Mouse (Mus musculus) heart, embryonic 12.5 days (tissue): ENCODE measurements around the gene Prkar1b. TPM values are rescaled to one million over a fixed set of nuclear protein-coding genes. Genes with fewer than 3 reads are reported as not detected.

Experiments used
- ATAC-seq: fragments of 200-750 bp; cut with Nextera tagmentation; 2 replicates; pipeline ENCODE4 v1.8.0; 2017; ENCODE audit warnings: moderate TSS enrichment, moderate library complexity; ENCODE audit not compliant: insufficient number of reproducible peaks, low FRiP score
- H3K27ac ChIP-seq: fragments of 300-500 bp; sonication (generic); 2 replicates; pipeline ENCODE4 v1.5.1; 2016; ENCODE audit warnings: mild to moderate bottlenecking, moderate library complexity; ENCODE audit not compliant: poor library complexity, severe bottlenecking
- H3K27me3 ChIP-seq: fragments of 300-500 bp; sonication (generic); replicated peaks from 2 replicates; pipeline ENCODE4 v1.6.1; 2016; ENCODE audit warnings: mild to moderate bottlenecking, moderate library complexity
- H3K36me3 ChIP-seq: fragments of 300-500 bp; sonication (generic); 2 replicates; pipeline ENCODE4 v1.6.1; 2016; ENCODE audit warnings: mild to moderate bottlenecking, moderate library complexity
- H3K4me1 ChIP-seq: fragments of 300-500 bp; sonication (generic); replicated peaks from 2 replicates; pipeline ENCODE4 v1.6.1; 2016; ENCODE audit warnings: mild to moderate bottlenecking
- H3K4me2 ChIP-seq: fragments of 300-500 bp; sonication (generic); 2 replicates; pipeline ENCODE4 v1.6.1; 2016; ENCODE audit warnings: mild to moderate bottlenecking, moderate library complexity
- H3K4me3 ChIP-seq: fragments of 300-500 bp; sonication (generic); 2 replicates; pipeline ENCODE4 v1.5.1; 2016; ENCODE audit warnings: mild to moderate bottlenecking
- H3K9ac ChIP-seq: fragments of 300-500 bp; sonication (generic); 2 replicates; pipeline ENCODE4 v1.6.1; 2016; ENCODE audit warnings: mild to moderate bottlenecking, moderate library complexity
- H3K9me3 ChIP-seq: fragments of 300-500 bp; sonication (generic); replicated peaks from 2 replicates; pipeline ENCODE4 v1.6.1; 2016; ENCODE audit warnings: mild to moderate bottlenecking, moderate library complexity
- WGBS: fragments of 180-500 bp; shearing (Covaris S2); methylation state at CpG from one replicate; pipeline ENCODE4 v1.1.7; 2016; 5-methylcytosine and 5-hydroxymethylcytosine counted together
- polyA plus RNA-seq: library from polyadenylated mRNA; unstranded; fragments of >200 nt; fragmentation: Nextera tagmentation; extraction: Ambion mirVana; gene quantifications from 2 replicates; pipeline ENCODE4 v1.2.1, GENCODE M21; 2016

Prkar1b gene
- polyA plus RNA-seq, 1 experiment from 2014 or later: 10.4 TPM

DNA sequence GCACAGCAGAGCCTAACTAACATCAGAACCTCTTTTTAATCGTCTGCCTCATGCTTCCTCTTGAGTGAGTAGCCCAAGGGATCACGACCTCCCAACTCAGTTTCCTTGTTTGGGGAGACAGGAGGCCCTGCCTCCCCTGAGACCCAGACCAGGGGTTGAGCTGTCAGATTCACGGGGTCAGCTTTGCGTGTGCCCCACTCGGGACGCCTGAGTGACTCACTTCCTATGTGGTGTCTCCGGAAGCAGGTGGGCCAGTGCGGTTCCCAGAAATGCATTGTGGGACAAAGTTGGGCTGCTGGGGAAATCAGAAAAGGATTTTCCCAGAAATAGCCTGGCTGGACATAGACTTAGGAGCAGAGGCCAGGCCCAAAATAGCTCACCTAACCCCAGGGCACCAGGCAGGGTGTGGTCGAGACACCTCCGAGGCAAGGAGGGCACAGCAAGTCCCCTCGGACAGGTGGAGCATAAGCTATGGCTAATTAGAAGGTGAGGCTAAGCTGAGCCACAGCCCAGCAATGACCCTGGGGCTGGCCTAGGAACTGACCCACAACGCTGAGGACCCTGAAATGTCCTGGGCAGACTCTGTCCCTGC is 89.2 kb downstream of the Prkar1b start:
- H3K36me3 ChIP-seq: no peaks in the 10 kb centered on the region
- H3K27me3 ChIP-seq: no peaks in the 10 kb centered on the region
- no peaks in the 10 kb centered on the region for H3K9me3 ChIP-seq
- H3K4me3 ChIP-seq: no peak overlapping the region
- peaks cover 17% of the 10 kb centered on the region for H3K4me1 ChIP-seq
- H3K9ac ChIP-seq: no peak overlapping the region
- H3K27ac ChIP-seq: no peak overlapping the region
- WGBS: 63% methylated on average over 12 of the region's 12 CpGs
- H3K4me2 ChIP-seq: no peak overlapping the region
- ATAC-seq: no peak

DNA sequence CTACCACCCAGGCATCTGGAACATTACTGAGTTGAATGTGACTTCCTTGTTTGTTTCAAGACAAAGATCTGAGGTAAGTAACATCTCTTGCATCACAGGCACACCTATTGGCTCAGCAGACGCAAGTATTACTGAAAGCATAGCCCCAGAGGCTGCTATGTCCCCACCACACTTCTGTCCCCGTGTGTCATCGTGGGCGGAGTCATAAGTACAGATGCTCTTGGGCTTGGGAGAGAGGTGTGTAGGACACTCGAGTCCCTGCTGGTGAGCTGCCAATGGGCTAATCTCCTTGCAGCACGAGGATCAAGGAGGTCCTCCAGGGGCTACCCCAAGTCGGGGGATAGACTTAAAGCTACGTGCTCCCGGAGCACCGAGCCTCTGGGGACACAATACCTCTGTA is 96.6 kb downstream of the Prkar1b start:
- 75% methylated on average over 10 of the region's 10 CpGs for WGBS
- Histone ChIP-seq H3K4me3 (no peak overlapping the region), H3K27ac (no peak overlapping the region)

DNA sequence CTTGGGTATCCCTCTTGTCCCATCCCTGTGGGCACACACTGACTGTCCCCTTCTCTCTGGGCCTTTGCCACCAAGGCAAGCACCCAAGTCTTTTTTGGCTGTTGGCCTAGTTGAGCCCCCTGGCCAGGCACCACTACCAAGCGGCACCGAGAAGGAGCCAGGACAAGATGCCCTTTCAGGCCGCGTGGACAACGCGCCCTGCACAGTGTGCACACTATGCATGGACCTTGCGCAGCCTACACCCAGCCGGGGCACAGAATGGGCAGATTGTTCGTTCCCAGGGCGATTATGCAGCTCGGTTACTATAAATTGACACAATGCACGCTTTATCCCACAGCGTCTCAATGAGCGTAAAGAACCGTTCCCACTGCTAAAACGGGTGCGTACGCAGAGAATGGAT is 98.5 kb downstream of the Prkar1b start:
- no peaks in the 10 kb centered on the region for H3K36me3 ChIP-seq
- no peaks in the 10 kb centered on the region for H3K27me3 ChIP-seq
- 92% methylated on average over 18 of the region's 18 CpGs for WGBS
- no peak overlapping the region for H3K4me3 ChIP-seq
- ATAC-seq: no peak
- H3K27ac ChIP-seq: no peak overlapping the region
- H3K9me3 ChIP-seq: no peaks in the 10 kb centered on the region
- H3K9ac ChIP-seq: no peak overlapping the region
- peaks cover 8% of the 10 kb centered on the region for H3K4me1 ChIP-seq
- H3K4me2 ChIP-seq: no peak overlapping the region

More for the DNA sequence above, 96.6 kb downstream of the Prkar1b start:
- H3K9me3 ChIP-seq: no peaks in the 10 kb centered on the region
- no peak overlapping the region for H3K9ac ChIP-seq
- no peak overlapping the region for H3K4me2 ChIP-seq
- no peak for ATAC-seq
- H3K36me3 ChIP-seq: no peaks in the 10 kb centered on the region
- H3K27me3 ChIP-seq: no peaks in the 10 kb centered on the region
- peaks cover 12% of the 10 kb centered on the region for H3K4me1 ChIP-seq

DNA sequence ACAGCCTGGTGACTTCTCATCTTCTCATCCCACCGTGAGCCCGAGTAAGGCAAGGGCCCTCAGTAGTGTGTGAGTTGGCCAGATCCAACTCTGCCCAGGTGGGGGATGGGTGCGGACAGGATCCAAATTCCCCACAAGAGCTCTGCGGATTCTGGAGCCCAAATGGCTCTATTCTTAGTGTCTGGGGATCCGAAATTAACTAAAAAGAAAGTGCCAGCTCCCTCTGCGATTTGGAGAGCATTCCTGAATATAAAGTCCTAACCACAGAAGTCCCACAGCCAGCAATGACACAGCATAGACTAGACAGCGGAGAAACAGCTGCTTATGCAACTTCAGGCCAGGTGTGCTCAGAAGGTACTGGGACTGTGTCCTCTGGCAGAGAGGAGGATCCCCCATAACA is 100.4 kb downstream of the Prkar1b start:
- Histone ChIP-seq H3K27me3 (no peaks in the 10 kb centered on the region), H3K4me3 (no peak overlapping the region), H3K36me3 (no peaks in the 10 kb centered on the region), H3K27ac (no peak overlapping the region), H3K9me3 (no peaks in the 10 kb centered on the region), H3K4me1 (peaks cover 11% of the 10 kb centered on the region; the same call in 1 of the 2 replicates), H3K9ac (no peak overlapping the region), H3K4me2 (no peak overlapping the region)
- ATAC-seq: no peak
- 61% methylated on average over 7 of the region's 7 CpGs for WGBS

DNA sequence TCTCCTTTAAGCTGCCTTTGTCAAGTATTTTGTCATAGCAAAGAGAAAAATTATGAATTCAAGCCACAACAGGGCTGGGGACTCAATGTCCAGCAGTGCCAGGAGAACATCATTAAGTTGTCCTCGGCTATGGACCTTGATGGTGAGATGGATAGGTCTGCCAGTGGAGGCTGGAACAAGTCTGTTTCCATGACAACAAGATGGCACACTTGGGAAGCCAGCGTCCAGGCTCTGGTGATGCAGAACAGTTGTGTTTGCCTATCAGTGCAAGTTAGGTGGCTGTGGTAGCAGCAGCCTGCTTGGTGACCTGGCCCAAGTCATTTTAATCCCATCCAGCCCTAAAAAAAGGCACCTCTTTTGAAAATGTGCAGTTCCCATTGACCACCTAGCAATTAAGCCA is 102.6 kb downstream of the Prkar1b start:
- Histone ChIP-seq H3K27me3 (no peaks in the 10 kb centered on the region), H3K4me3 (no peak overlapping the region), H3K4me1 (peaks cover 22% of the 10 kb centered on the region), H3K27ac (no peak overlapping the region), H3K9ac (no peak overlapping the region), H3K4me2 (no peak overlapping the region), H3K36me3 (no peaks in the 10 kb centered on the region), H3K9me3 (no peaks in the 10 kb centered on the region)
- no peak for ATAC-seq
- WGBS: 73% methylated on average over 2 of the region's 2 CpGs

DNA sequence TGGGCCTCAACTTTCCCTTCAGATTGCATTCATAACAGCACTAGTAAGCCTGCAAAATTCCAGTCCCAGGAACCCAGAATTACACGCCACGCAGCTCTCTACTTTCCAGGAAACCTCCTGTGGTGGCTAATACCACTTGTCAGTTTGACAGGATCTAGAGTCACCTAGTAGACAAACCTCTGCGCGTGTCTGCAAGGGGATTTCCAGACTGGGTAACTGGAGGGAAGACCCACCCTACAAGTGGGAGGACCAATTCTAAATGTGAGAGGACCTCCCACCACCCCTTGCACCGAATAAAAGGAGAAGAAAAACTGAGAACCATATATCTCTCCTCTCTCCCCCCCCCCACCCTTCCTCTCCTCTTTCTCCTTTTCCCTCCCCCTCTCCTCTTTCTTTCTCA is 103.2 kb downstream of the Prkar1b start:
- peaks cover 22% of the 10 kb centered on the region for H3K4me1 ChIP-seq
- no peaks in the 10 kb centered on the region for H3K36me3 ChIP-seq
- no peak overlapping the region for H3K4me2 ChIP-seq
- H3K9ac ChIP-seq: no peak overlapping the region
- H3K9me3 ChIP-seq: no peaks in the 10 kb centered on the region
- WGBS: 69% methylated on average over 5 of the region's 5 CpGs
- no peak for ATAC-seq
- no peaks in the 10 kb centered on the region for H3K27me3 ChIP-seq
- no peak overlapping the region for H3K27ac ChIP-seq
- H3K4me3 ChIP-seq: no peak overlapping the region

DNA sequence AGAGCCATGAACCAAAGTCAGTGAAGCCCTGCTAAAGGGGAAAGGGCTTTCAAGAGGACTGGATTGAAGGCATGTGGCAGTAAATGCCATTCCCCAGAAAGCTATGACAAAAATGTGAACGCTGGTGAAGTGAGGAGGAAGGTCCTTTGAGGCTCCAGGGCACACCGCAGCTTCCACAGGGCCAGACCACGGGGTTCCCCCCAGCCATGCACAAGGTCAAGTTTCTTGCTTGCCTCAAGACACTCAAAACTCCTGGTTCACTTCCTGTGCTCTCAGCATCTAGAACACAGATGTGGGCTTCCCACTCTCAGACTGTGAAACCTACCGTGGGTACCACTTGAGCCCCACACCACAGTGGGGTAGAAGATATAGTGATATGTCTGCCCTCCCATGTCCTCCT is 106.3 kb downstream of the Prkar1b start:
- Histone ChIP-seq H3K27ac (no peak overlapping the region), H3K9ac (no peak overlapping the region), H3K27me3 (no peaks in the 10 kb centered on the region), H3K4me3 (no peak overlapping the region), H3K4me2 (no peak overlapping the region), H3K36me3 (no peaks in the 10 kb centered on the region), H3K9me3 (no peaks in the 10 kb centered on the region), H3K4me1 (peaks cover 19% of the 10 kb centered on the region)
- ATAC-seq: no peak
- 40% methylated on average over 4 of the region's 4 CpGs for WGBS

DNA sequence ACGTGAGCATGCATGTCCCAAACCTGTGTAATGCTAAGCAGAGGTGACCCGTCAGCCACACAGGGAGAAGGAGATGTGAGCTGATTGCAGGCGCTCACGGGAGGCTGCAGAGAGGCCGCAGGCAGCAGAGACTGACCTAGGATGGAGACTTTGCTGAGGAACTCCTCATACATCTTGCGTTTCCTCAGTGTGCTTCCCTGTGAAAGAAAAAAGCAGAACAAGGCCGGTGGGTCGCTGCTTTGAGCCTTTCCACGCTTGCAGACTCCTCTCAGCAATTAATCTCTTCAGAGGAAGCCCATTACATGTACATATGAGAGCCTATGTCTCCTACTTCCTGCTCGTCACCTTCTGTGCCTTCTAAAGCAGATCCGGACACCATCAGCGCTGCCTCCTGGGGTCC is 107.5 kb downstream of the Prkar1b start:
- 73% methylated on average over 12 of the region's 12 CpGs for WGBS
- H3K9ac ChIP-seq: no peak overlapping the region
- no peaks in the 10 kb centered on the region for H3K27me3 ChIP-seq
- no peak overlapping the region for H3K4me3 ChIP-seq
- H3K4me2 ChIP-seq: no peak overlapping the region
- no peak for ATAC-seq
- H3K36me3 ChIP-seq: no peaks in the 10 kb centered on the region
- H3K27ac ChIP-seq: no peak overlapping the region
- peaks cover 19% of the 10 kb centered on the region for H3K4me1 ChIP-seq
- H3K9me3 ChIP-seq: no peaks in the 10 kb centered on the region

DNA sequence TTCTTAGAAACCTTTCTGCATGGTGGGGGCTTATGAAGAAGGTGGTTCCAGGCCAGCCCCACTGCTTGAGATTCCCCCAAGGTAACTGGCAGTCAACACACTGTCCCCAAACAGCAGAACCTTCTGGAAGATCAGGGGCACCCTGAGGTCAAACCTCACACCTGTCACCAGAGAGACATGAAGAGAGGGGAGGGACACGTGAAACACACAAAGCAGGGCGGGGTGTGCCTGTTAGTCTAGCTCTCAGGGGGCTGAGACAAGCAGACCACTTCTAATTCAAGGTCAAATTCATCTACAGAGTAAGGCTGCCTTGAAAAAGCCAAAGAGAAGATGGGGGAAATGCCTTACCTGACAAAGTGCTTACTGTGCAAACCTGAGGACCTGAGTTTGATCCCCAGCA is 114.6 kb downstream of the Prkar1b start:
- no peaks in the 10 kb centered on the region for H3K9me3 ChIP-seq
- 55% methylated on average over 2 of the region's 2 CpGs for WGBS
- H3K36me3 ChIP-seq: no peaks in the 10 kb centered on the region
- peaks cover 27% of the 10 kb centered on the region for H3K4me1 ChIP-seq
- no peak for ATAC-seq
- H3K4me2 ChIP-seq: no peak overlapping the region
- H3K9ac ChIP-seq: no peak overlapping the region
- H3K27ac ChIP-seq: no peak overlapping the region
- H3K4me3 ChIP-seq: no peak overlapping the region
- H3K27me3 ChIP-seq: no peaks in the 10 kb centered on the region

DNA sequence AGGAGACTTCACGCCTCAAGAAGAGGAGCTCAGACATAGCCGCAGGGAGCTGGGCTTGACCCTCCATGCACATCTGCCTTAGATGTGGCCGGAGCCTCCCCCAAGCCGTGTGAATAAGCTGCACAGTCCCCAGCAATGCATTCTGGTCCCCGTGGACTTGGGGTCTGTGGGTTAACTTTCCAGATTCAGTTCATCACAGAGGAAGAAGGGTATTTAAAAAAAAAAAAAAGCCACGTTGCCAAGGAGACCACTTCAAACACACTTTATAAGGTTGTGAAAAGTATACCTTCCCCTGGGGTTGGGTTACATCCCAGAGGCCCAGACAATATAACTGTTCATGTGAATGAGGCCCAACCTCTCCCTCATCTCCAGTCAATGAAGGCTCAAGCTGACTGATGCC is 115.1 kb downstream of the Prkar1b start:
- H3K9me3 ChIP-seq: no peaks in the 10 kb centered on the region
- no peaks in the 10 kb centered on the region for H3K36me3 ChIP-seq
- H3K27me3 ChIP-seq: no peaks in the 10 kb centered on the region
- H3K27ac ChIP-seq: no peak overlapping the region
- no peak overlapping the region for H3K4me3 ChIP-seq
- no peak overlapping the region for H3K4me2 ChIP-seq
- no peak for ATAC-seq
- H3K4me1 ChIP-seq: peaks cover 27% of the 10 kb centered on the region
- WGBS: 70% methylated on average over 6 of the region's 6 CpGs
- no peak overlapping the region for H3K9ac ChIP-seq

DNA sequence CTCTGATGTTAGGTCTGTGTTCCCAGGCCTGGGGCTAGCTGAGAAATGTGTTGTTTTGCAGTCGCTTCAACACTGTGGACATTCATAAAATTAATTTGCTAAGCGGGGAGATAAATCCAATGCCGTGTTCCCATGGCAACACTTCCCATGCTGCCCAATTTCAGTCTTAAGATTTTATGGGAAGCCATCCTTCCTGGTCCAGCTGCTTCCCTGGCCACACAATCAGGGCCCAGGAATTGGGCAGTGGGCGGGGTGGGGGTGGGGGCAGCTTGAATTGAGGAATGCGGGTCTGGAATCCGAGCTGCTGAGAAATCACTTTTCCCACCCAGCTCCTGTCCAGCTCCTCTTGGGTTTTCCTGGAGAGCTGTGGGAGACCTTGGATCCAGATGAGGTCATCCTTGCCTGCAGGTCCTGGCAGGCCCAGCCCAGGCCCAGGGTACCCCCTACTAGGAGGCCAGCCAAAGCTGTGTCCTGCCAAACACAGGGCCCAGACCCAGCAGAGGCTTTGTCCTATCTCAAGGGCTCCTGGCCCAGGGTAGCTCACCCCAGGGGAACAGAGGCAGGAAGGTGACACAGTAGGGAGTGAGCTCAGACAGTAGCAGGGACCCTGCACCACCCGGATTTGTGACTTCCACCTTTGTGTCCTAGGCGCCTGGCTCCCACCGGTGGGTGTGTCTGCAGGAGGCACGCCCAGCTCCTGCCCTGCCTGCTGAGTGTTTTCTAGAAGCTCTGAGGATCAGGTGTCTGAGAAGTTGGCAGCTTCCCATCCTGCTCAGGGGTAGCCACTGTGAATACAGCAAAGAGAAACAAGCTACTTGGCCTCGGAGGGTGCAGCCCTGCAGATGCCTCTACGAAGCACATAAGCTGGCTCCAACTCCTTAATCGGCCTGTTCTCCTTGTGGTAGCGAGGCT is 116.1 kb downstream of the Prkar1b start:
- H3K36me3 ChIP-seq: no peaks in the 10 kb centered on the region
- no peaks in the 10 kb centered on the region for H3K9me3 ChIP-seq
- H3K4me3 ChIP-seq: no peak overlapping the region
- no peaks in the 10 kb centered on the region for H3K27me3 ChIP-seq
- no peak overlapping the region for H3K9ac ChIP-seq
- no peak overlapping the region for H3K27ac ChIP-seq
- peaks cover 27% of the 10 kb centered on the region for H3K4me1 ChIP-seq
- WGBS: 53% methylated on average over 14 of the region's 14 CpGs
- ATAC-seq: 0 out of 2 replicates have a peak, but pooled peaks have one; percentile 31
- no peak overlapping the region for H3K4me2 ChIP-seq
